18 mouse cellular contexts compared by ENCODE assay signal in the genomic region with DNA sequence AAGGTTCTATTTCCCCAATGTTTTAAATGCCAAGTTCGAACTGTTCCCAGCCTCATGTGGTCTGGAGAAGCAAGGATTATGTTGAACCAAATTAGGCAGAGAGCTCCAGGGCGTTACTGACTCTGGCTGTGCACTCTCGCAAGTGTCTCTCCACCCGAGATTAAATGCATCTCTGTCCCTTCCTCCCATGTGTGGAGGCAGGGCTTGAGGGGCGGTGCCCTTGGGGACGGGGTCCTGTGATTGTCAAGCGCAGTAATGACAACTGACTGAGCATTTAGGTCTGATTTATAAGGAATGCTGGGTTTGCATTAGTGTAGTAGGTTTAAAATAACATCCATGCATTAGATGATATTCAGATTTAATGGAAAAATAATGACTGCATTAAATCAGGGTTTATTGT.
A peak's percentile ranks its signal among the peaks of the same experiment; 100 is the strongest.
DNase-seq lines count a peak whose midpoint lies in the region; ATAC-seq lines count a peak whose summit lies in the region.
"Had no signal": no experiment of that assay in that cellular context is flagged by ENCODE, and none has a peak within 500 bp of the region (broad histone marks: within the 10 kb centered on the region; RNA-seq: fewer than 3 reads in every experiment).

No protein-coding gene starts in this region.

- H3K4me1 ChIP-seq in hindbrain, embryonic 13.5 days (replicated peaks) = peaks cover 12% of the 10 kb centered on the region
- H3K4me1 ChIP-seq in hindbrain, embryonic 10.5 days (replicated peaks) = peaks cover 2% of the 10 kb centered on the region
- H3K4me1 ChIP-seq in neural tube, embryonic 14.5 days (ENCODE audit: control insufficient read depth, insufficient read depth, low read length) = no peaks in the 10 kb centered on the region
- H3K4me1 ChIP-seq: embryonic facial prominence, embryonic 15.5 days; heart, embryonic 13.5 days; intestine, embryonic 15.5 days had no signal

- no peaks in the 10 kb centered on the region for H3K9me3 ChIP-seq in hindbrain, embryonic 13.5 days
- H3K9me3 ChIP-seq in hindbrain, embryonic 10.5 days = peaks cover 4% of the 10 kb centered on the region; the same call in 1 of the 2 replicates
- H3K9me3 ChIP-seq in neural tube, embryonic 14.5 days (ENCODE audit: control insufficient read depth, low read length) = no peaks in the 10 kb centered on the region
- H3K9me3 ChIP-seq: embryonic facial prominence, embryonic 15.5 days; intestine, embryonic 15.5 days had no signal

- no peaks in the 10 kb centered on the region for H3K27me3 ChIP-seq in hindbrain, embryonic 13.5 days
- no peaks in the 10 kb centered on the region for H3K27me3 ChIP-seq in hindbrain, embryonic 10.5 days (ENCODE audit: insufficient read depth, poor library complexity, severe bottlenecking)
- H3K27me3 ChIP-seq in neural tube, embryonic 14.5 days (ENCODE audit: control insufficient read depth, insufficient read depth, low read length) = no peaks in the 10 kb centered on the region
- H3K27me3 ChIP-seq: embryonic facial prominence, embryonic 15.5 days; heart, embryonic 13.5 days; intestine, embryonic 15.5 days had no signal

- no peaks in the 10 kb centered on the region for H3K36me3 ChIP-seq in hindbrain, embryonic 13.5 days
- no peaks in the 10 kb centered on the region for H3K36me3 ChIP-seq in hindbrain, embryonic 10.5 days
- no peaks in the 10 kb centered on the region for H3K36me3 ChIP-seq in neural tube, embryonic 14.5 days (ENCODE audit: control insufficient read depth, insufficient read depth, low read length)
- H3K36me3 ChIP-seq: embryonic facial prominence, embryonic 15.5 days; forebrain, embryonic 10.5 days; heart, embryonic 13.5 days; intestine, embryonic 15.5 days had no signal

- no peak overlapping the region for H3K4me3 ChIP-seq in hindbrain, embryonic 13.5 days
- no peak overlapping the region for H3K4me3 ChIP-seq in hindbrain, embryonic 10.5 days
- H3K4me3 ChIP-seq in neural tube, embryonic 14.5 days (ENCODE audit: low read depth, low read length) = no peak overlapping the region
- H3K4me3 ChIP-seq: embryonic facial prominence, embryonic 15.5 days; erythroblast, embryonic 14.5 days; forebrain, embryonic 10.5 days; gastrocnemius, adult 2 months; heart, embryonic 13.5 days; intestine, embryonic 15.5 days had no signal

- no peak overlapping the region for H3K4me2 ChIP-seq in hindbrain, embryonic 13.5 days
- H3K4me2 ChIP-seq in neural tube, embryonic 14.5 days (ENCODE audit: low read depth, low read length) = no peak overlapping the region
- H3K4me2 ChIP-seq: embryonic facial prominence, embryonic 15.5 days; heart, embryonic 13.5 days; intestine, embryonic 15.5 days had no signal

- 53% methylated on average over 7 of the region's 7 CpGs for WGBS in hindbrain, embryonic 13.5 days
- WGBS in hindbrain, embryonic 10.5 days = 70% methylated on average over 7 of the region's 7 CpGs
- 54% methylated on average over 7 of the region's 7 CpGs for WGBS in neural tube, embryonic 14.5 days

- ATAC-seq in hindbrain, embryonic 13.5 days (ENCODE audit: low FRiP score) = no peak
- peak; percentile 44; the same call in 1 of the 2 replicates for ATAC-seq in neural tube, embryonic 14.5 days (ENCODE audit: low read depth)
- ATAC-seq: forebrain, embryonic 14.5 days; intestine, embryonic 15.5 days had no signal

- H3K27ac ChIP-seq in hindbrain, embryonic 13.5 days = peak overlapping the region; percentile 58
- H3K27ac ChIP-seq in hindbrain, embryonic 10.5 days = no peak overlapping the region
- H3K27ac ChIP-seq in neural tube, embryonic 14.5 days (ENCODE audit: low read depth, low read length) = no peak overlapping the region
- H3K27ac ChIP-seq: embryonic facial prominence, embryonic 15.5 days; forebrain, embryonic 10.5 days; gastrocnemius, adult 2 months; heart, embryonic 13.5 days; intestine, embryonic 15.5 days had no signal

- H3K9ac ChIP-seq in hindbrain, embryonic 13.5 days = no peak overlapping the region
- H3K9ac ChIP-seq in neural tube, embryonic 14.5 days (replicated peaks; ENCODE audit: low read depth, low read length) = no peak overlapping the region
- H3K9ac ChIP-seq: embryonic facial prominence, embryonic 15.5 days; heart, embryonic 13.5 days; intestine, embryonic 15.5 days had no signal

- peak; percentile 19 to 30 for DNase-seq in cerebellum, postnatal 10 days
- DNase-seq in cerebellum, adult 9-11 months = no peak
- no peak for DNase-seq in hindbrain, embryonic 10.5 days (ENCODE audit: low spot score)
- DNase-seq in retina, postnatal 1 day = peak; percentile 16
- DNase-seq in left cerebral cortex, adult 8-10 months (ENCODE audit: low spot score in 2 of 2) = no peak
- DNase-seq: adrenal gland, postnatal 10 days; cerebellum, adult 18-20 months; gastrocnemius, adult 2 months; gastrocnemius, postnatal 25 days; heart, postnatal 36 days had no signal

Comparison
In these comparisons a context has a peak if more than half of its experiments do, and no peak if none do; other contexts are left out.
1. DNase-seq: peak in cerebellum, postnatal 10 days (2 of 2) and retina, postnatal 1 day (single experiment); none in cerebellum, adult 9-11 months (single experiment), hindbrain, embryonic 10.5 days (single experiment) and left cerebral cortex, adult 8-10 months (0 of 2).